Mouse (Mus musculus): ENCODE data around the gene Rhox1.
A peak's percentile ranks its signal among the peaks of the same experiment; 100 is the strongest.
"Not testable (repeated sequence)": the region's sequence is repeated elsewhere in the genome, so short reads cannot be mapped to it uniquely, and the experiment has no call there.

The Rhox1 gene

GRCm38 (mm10) chrX:37222158-37222557 lies at the start of gene Rhox1:
Rhox1 (minus strand) TSS chrX:37222258.
- not testable (repeated sequence) for DNase-seq (ENCODE audit: low spot score)

- not testable (repeated sequence) for DNase-seq (ENCODE audit: low spot score)
Measured at GRCm38 (mm10) chrX:37265038-37265437, 43.0 kb upstream of the Rhox1 start, which contains the start of gene Rhox4a. Rhox4a (plus strand) TSS chrX:37265338.

GRCm38 (mm10) chrX:37249619-37250018 lies 27.6 kb upstream of the Rhox1 start, which contains the start of gene Rhox3a:
Rhox3a (plus strand) TSS chrX:37249919.
- DNase-seq (ENCODE audit: low spot score) = not testable (repeated sequence)

GRCm38 (mm10) chrX:37244676-37245075 lies 22.6 kb upstream of the Rhox1 start, which contains the start of gene Rhox2a:
Rhox2a (plus strand) TSS chrX:37244976.
- not testable (repeated sequence) for DNase-seq (ENCODE audit: low spot score)

- DNase-seq (ENCODE audit: low spot score) = no peak
Measured at GRCm38 (mm10) chrX:37210941-37211340, 11.1 kb downstream of the Rhox1 start, which contains the start of gene Gm9. Gm9 (minus strand) TSS chrX:37211041.

GRCm38 (mm10) chrX:37198676-37199075 lies 23.4 kb downstream of the Rhox1 start:
- no peak for DNase-seq (ENCODE audit: low spot score)

- peak; percentile 2 for DNase-seq (ENCODE audit: low spot score)
Measured at GRCm38 (mm10) chrX:37191744-37192379, 30.2 kb downstream of the Rhox1 start.

- DNase-seq (ENCODE audit: low spot score) = peak; percentile 58
Measured at GRCm38 (mm10) chrX:37191105-37191743, 30.8 kb downstream of the Rhox1 start, which contains the start of the genes Ndufa1 and Rnf113a1. Ndufa1 (minus strand) TSS chrX:37191163. Rnf113a1 (plus strand) TSS chrX:37191245.

GRCm38 (mm10) chrX:37190755-37191104 lies 31.3 kb downstream of the Rhox1 start:
- peak; percentile 2 for DNase-seq (ENCODE audit: low spot score)

- not testable (repeated sequence) for DNase-seq (ENCODE audit: low spot score)
Measured at GRCm38 (mm10) chrX:37184401-37184800, 37.7 kb downstream of the Rhox1 start.

- no peak for DNase-seq (ENCODE audit: low spot score)
Measured at GRCm38 (mm10) chrX:37168742-37169141, 53.3 kb downstream of the Rhox1 start, which contains the start of gene Akap14. Akap14 (minus strand) TSS chrX:37168842.

- DNase-seq (ENCODE audit: low spot score) = peak; percentile 64
Measured at GRCm38 (mm10) chrX:37167085-37167484, 55.0 kb downstream of the Rhox1 start.

Measured in adipocyte (in vitro differentiated cells).